Mouse (Mus musculus): ENCODE results near the gene Arhgap10. TPM values are rescaled to one million over a fixed set of nuclear protein-coding genes. Genes with fewer than 3 reads are reported as not detected.

Gene Arhgap10
- total RNA-seq, 1 experiment from 2014 or later, result 11.5 TPM

DNA sequence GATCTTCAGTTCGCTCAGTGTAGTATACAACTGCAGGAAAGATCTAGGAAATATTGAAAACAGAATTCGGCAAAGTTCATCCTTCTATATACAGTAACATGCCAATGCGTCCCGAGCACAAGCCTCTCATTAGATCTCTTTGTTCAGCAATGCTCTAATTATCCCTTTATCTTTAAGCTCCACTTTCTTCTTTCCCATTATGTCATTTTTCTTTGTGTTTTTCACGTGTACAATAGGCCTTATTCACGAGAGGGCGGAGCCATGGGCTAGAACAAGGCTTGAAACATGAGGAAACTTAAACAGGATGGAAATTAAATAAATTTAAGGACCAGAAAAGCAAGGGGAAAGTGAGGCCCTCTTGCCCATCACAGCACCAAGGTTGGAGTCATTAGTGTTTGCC is 289.1 kb downstream of the Arhgap10 start:
- ATAC-seq (replicated peaks; ENCODE audit: insufficient number of reproducible peaks, low FRiP score, low TSS enrichment, poor library complexity, severe bottlenecking), result no peak

DNA sequence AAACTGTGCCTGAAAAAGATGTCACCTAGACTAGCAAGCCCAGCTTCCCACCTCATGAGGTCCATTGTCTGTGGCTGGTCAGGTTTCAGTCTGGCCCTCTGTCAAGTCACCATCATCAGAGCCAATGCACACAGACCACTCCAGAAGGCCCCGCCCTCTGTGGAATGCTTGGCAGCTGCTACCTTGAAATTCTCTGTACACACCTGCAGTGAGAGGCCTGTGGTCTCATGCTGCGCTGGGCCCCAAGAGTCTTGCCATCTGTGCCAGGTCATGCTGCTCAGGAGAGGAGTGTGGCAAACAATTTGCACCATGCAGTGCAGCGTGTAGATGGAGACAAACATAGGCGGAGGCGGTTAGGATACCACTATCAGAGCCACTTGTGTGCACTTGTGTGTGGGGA is 290.0 kb downstream of the Arhgap10 start:
- ATAC-seq (replicated peaks; ENCODE audit: insufficient number of reproducible peaks, low FRiP score, low TSS enrichment, poor library complexity, severe bottlenecking), result no peak

DNA sequence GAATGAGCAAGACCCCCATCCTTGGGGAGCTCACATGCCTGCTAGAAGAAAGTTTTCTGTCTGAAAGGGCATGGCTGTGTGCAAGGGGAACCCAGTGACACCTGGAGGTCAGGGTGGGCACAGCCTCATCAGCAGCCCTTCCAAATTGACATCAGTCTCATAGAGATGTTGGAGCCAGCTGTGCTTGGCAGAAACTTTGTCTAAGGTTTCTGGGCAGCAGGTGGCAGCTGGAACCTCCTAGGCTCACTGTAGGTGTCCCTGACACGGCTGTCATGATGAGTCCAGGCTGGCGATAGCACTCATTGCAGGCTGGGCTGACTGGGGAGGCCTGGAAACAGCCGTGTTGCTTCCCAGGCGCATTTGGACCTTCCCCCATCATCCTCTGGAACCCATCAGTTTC is 294.6 kb downstream of the Arhgap10 start:
- no peak for ATAC-seq (replicated peaks; ENCODE audit: insufficient number of reproducible peaks, low FRiP score, low TSS enrichment, poor library complexity, severe bottlenecking)

DNA sequence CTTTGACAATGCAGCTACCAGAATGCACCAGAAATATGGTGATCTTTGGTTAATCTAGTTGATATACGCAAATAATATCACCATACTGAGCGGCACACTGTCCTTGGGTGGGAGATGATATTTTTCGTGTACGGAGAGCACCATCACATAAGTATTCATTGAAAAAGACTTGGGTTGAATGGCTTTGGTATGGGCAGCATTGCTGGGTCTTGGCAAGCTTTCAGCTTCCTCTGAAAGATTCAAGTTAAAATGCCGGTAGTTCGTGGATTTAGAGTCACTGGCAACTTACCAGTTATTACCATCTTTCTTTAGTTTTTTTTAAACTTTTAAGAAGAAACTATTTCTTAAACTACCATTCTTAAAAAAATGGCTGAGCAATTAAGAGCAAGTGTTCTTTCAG is 302.6 kb downstream of the Arhgap10 start:
- no peak for ATAC-seq (replicated peaks; ENCODE audit: insufficient number of reproducible peaks, low FRiP score, low TSS enrichment, poor library complexity, severe bottlenecking)

DNA sequence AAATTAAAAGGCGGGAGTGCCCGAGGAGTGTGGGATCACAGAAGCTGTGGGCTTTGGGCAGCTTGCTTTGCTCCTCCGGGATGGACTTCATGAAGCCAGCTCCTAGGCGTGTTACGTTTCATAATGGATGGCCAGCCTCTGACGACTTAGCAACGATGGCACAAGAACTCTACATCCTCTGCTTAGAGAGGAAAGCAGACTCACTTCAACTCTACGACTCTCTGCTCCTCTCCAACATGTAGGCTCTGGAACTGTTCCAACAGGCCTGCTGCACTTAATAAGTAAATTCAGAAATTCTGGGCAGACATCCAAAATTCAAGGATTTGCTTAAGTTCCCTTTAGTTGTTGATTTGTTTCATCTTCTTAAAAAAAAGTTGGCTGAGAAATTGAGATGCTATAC is 303.1 kb downstream of the Arhgap10 start:
- no peak for ATAC-seq (replicated peaks; ENCODE audit: insufficient number of reproducible peaks, low FRiP score, low TSS enrichment, poor library complexity, severe bottlenecking)

DNA sequence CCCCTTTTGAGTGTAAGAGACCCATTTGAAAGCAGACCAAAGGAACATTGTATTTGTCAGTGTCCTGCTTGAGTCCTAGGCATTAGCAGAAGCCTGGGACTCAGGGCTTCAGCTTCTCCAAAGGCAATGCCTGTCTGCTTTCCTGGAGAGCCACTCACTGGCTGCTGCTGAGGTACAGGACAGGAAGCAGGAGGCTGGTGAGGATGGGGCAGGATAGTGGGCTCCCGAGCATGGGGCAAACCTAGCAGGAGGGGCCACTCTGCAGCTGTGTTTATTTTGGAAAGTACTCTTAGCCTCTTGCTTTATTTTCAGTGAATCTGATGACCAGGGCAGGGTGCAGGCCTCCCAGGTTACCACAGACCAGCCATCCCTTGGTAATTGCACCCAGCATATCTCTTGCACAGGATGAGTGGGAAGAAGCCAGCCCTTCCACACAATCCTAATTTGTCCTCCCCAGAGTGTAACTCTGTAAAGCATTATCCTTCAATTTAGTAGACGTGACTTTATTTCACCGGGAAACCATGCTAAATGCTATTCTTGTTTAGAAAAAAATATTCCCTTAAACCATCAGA is 303.8 kb downstream of the Arhgap10 start:
- no peak for ATAC-seq (replicated peaks; ENCODE audit: insufficient number of reproducible peaks, low FRiP score, low TSS enrichment, poor library complexity, severe bottlenecking)

DNA sequence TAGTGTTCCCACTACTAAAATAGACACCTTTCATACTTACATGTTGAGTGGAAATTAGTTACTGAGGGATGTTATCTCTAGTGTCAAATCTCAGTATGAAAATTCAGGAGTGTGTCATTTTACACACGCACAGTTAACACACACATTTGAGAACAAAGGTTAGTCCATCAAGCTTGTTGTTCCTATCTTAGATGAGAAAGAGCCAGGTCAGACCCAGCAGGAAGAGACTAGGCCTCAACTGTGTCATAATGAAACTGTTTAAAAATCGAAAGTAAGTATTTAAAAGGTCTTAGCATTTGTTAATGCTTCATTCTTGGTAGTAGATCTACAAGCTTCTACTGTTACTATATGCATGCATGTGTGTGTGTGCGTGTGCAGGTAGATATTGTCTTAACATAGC is 308.5 kb downstream of the Arhgap10 start:
- no peak for ATAC-seq (replicated peaks; ENCODE audit: insufficient number of reproducible peaks, low FRiP score, low TSS enrichment, poor library complexity, severe bottlenecking)

Other genes with a start within 250 kb of the Arhgap10 start
- 33.1 to 41.1 TPM (median 33.2 TPM) in 3 replicates for gene Prmt9, start 31.4 kb upstream of the Arhgap10 start, total RNA-seq (2017)
- 24.3 to 31.8 TPM (median 24.7 TPM) in 3 replicates for gene Tmem184c, start 92.7 kb upstream of the Arhgap10 start, total RNA-seq (2017)
- gene Ednra, start 206.5 kb upstream of the Arhgap10 start, total RNA-seq (2017), result not detected in 3 replicates